Mouse (Mus musculus) lung, adult 2 months (tissue): Measurements from ENCODE around the gene D5Ertd579e.

ENCODE experiments used
- CTCF ChIP-seq: fragments of 200-500 bp; IDR thresholded peaks from 2 replicates; pipeline ENCODE4 v1.5.1; 2011; ENCODE audit warnings: mild to moderate bottlenecking, low read length, control low read depth; ENCODE audit not compliant: insufficient read depth
- POLR2A ChIP-seq: fragments of 200-500 bp; IDR thresholded peaks from 2 replicates; pipeline ENCODE4 v1.6.1; 2011; ENCODE audit warnings: low read depth, mild to moderate bottlenecking, control low read depth, low read length, borderline replicate concordance; ENCODE audit errors: extremely low read depth

GRCm38 (mm10) chr5:36705390-36705789, 9.6 kb upstream of the D5Ertd579e start:
- TF ChIP-seq POLR2A (no peak), CTCF (no peak)
